Mouse (Mus musculus) adrenal gland, adult (tissue): ENCODE measurements around the gene Hspa1a.
"Not testable (repeated sequence)": the region's sequence is repeated elsewhere in the genome, so short reads cannot be mapped to it uniquely, and the experiment has no call there.

Source experiments
- DNase-seq, 2 experiments: peaks; one replicate each; pipeline ENCODE4 v3.0.0; 2022 to 2023; ENCODE audit warnings: low spot score in 1 of 2; ENCODE audit not compliant: inconsistent age in 2 of 2

Gene Hspa1a

GRCm38 (mm10) chr17:34970850-34971249 lies 1.1 kb downstream of the Hspa1a start:
- DNase-seq: peak in 1 of 2 experiments; percentile 31

GRCm38 (mm10) chr17:34969822-34970221 lies 2.1 kb downstream of the Hspa1a start, which contains the start of gene Gm20481:
Gm20481 (plus strand) TSS chr17:34969912.
- DNase-seq: peak; percentile 55 to 88

- no peak for DNase-seq
These were observed 6.3 kb downstream of the Hspa1a start for GRCm38 (mm10) chr17:34965627-34966026.

- peak in 1 of 2 experiments; percentile 57 for DNase-seq
These were observed 7.3 kb downstream of the Hspa1a start for GRCm38 (mm10) chr17:34964640-34965049.

GRCm38 (mm10) chr17:34962841-34963240 lies 9.1 kb downstream of the Hspa1a start:
- DNase-seq: no peak

GRCm38 (mm10) chr17:34962125-34962524 lies 9.8 kb downstream of the Hspa1a start:
- DNase-seq: no peak

- peak in 1 of 2 experiments; percentile 74 for DNase-seq
These were observed 11.1 kb downstream of the Hspa1a start for GRCm38 (mm10) chr17:34960702-34961493.

- peak; percentile 73 to 92 for DNase-seq
These were observed 12.0 kb downstream of the Hspa1a start for GRCm38 (mm10) chr17:34959881-34960515.

- peak; percentile 92 to 98 for DNase-seq
These were observed 12.7 kb downstream of the Hspa1a start, which contains the start of gene Hspa1b for GRCm38 (mm10) chr17:34959130-34959778. Hspa1b (minus strand) TSS chr17:34959238.

- not testable (repeated sequence) for DNase-seq
These were observed 13.2 kb downstream of the Hspa1a start for GRCm38 (mm10) chr17:34958734-34959129.

- DNase-seq: peak in 1 of 2 experiments; percentile 56
These were observed 14.0 kb downstream of the Hspa1a start for GRCm38 (mm10) chr17:34957966-34958365.

- not testable (repeated sequence) for DNase-seq
These were observed 14.7 kb downstream of the Hspa1a start for GRCm38 (mm10) chr17:34957291-34957690.

- peak in 1 of 2 experiments; percentile 55 for DNase-seq
These were observed 15.6 kb downstream of the Hspa1a start for GRCm38 (mm10) chr17:34956340-34956739.

- DNase-seq: peak in 1 of 2 experiments; percentile 27
These were observed 16.1 kb downstream of the Hspa1a start for GRCm38 (mm10) chr17:34955884-34956283.

GRCm38 (mm10) chr17:34954831-34955230 lies 17.1 kb downstream of the Hspa1a start:
- peak in 1 of 2 experiments; percentile 25 for DNase-seq

- no peak for DNase-seq
These were observed 18.1 kb downstream of the Hspa1a start for GRCm38 (mm10) chr17:34953904-34954303.

- DNase-seq: no peak
These were observed 18.7 kb downstream of the Hspa1a start for GRCm38 (mm10) chr17:34953258-34953657.

- DNase-seq: peak; percentile 81 to 94
These were observed 19.4 kb downstream of the Hspa1a start for GRCm38 (mm10) chr17:34952378-34953040.

- no peak for DNase-seq
These were observed 20.1 kb downstream of the Hspa1a start for GRCm38 (mm10) chr17:34951636-34952377.
